Mouse (Mus musculus) cortical plate, adult 2 months (tissue): ENCODE measurements around the gene Pip4k2b.

Experiments
- CTCF ChIP-seq: fragments of 200-500 bp; IDR thresholded peaks from 2 replicates; pipeline ENCODE4 v1.5.1; 2011; ENCODE audit warnings: mild to moderate bottlenecking, control low read depth, low read length; ENCODE audit not compliant: insufficient read depth; ENCODE audit errors: extremely low read depth
- POLR2A ChIP-seq: fragments of 200-500 bp; IDR thresholded peaks from 2 replicates; pipeline ENCODE4 v1.6.1; 2011; ENCODE audit warnings: mild to moderate bottlenecking, low read length, control low read depth; ENCODE audit not compliant: insufficient read depth; ENCODE audit errors: extremely low read depth

GRCm38 (mm10) chr11:97747773-97748172 lies 3.3 kb upstream of the Pip4k2b start:
- TF ChIP-seq POLR2A (no peak), CTCF (no peak)
